Mouse (Mus musculus) CD4-positive, CD25-positive, alpha-beta regulatory T cell, adult 4 months (primary cell): Measurements from ENCODE around the gene Mup11. TPM values are rescaled to one million over a fixed set of nuclear protein-coding genes. Genes with fewer than 3 reads are reported as not detected.
"Not testable (repeated sequence)": the region's sequence is repeated elsewhere in the genome, so short reads cannot be mapped to it uniquely, and the experiment has no call there.

Experiments used
- ATAC-seq: one replicate; pipeline ENCODE4 v1.8.0; 2017
- polyA plus RNA-seq, 2 experiments: library from polyadenylated mRNA; unstranded; fragments of 100-300 nt; shearing (Covaris generic); gene quantifications; one replicate each; pipeline ENCODE4 v1.2.1; 2017

The Mup11 gene
- not detected for polyA plus RNA-seq

DNA sequence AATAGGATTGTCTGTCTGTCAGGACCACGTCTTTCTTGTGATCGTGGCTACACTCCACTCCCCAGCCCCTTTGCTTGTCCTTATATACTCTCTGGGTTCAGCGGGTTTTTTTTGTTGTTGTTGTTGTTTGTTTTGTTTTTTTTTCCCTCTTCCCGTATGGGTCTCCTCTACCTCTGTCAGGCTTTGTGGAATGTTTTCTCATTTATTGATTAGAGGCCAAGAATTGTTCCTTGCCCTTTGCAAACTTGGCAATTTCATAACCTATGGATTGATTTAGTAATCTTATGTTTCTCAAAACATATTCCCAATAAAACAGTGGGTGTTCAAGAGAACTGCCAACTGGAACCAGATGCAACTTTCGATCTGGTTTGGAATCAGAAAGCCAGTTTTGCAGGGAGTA, at the start of gene Mup11:
TSS of gene Mup11 (minus strand) at position 101 of the 400 bp plus-strand sequence.
- not testable (repeated sequence) for ATAC-seq

Other genes with a start within 250 kb of the Mup11 start
- not detected for gene Mup9, start 240.5 kb downstream of the Mup11 start, polyA plus RNA-seq
- gene Mup1, start 160.5 kb downstream of the Mup11 start, polyA plus RNA-seq: not detected
- not detected for gene Mup10, start 80.2 kb downstream of the Mup11 start, polyA plus RNA-seq
- gene Mup12, start 78.9 kb upstream of the Mup11 start, polyA plus RNA-seq: not detected
- gene Mup22, start 159.1 kb upstream of the Mup11 start, polyA plus RNA-seq: not detected